Mouse (Mus musculus): ENCODE measurements at regions not wholly inside any gene's neighbourhood (a gene's known extent, or its start where the extent isn't known, plus 50 kb on each side); places are given as distances from the start of the nearest gene placed in this dataset.

- intact Hi-C loops (cut with DNase I) = no loop called here
Observed at GRCm38 (mm10) chr6:100430286-100430685, 143.0 kb upstream of the Rybp start.

GRCm38 (mm10) chr6:100429511-100429910 is 142.2 kb upstream of the Rybp start:
- DNase-seq (ENCODE audit: low spot score in 2 of 2) = peak; percentile 19 to 35
- intact Hi-C loops (cut with DNase I) = no loop called here

More at GRCm38 (mm10) chr6:100430286-100430685, 143.0 kb upstream of the Rybp start:
- DNase-seq (ENCODE audit: low spot score in 2 of 2) = no peak

DNA sequence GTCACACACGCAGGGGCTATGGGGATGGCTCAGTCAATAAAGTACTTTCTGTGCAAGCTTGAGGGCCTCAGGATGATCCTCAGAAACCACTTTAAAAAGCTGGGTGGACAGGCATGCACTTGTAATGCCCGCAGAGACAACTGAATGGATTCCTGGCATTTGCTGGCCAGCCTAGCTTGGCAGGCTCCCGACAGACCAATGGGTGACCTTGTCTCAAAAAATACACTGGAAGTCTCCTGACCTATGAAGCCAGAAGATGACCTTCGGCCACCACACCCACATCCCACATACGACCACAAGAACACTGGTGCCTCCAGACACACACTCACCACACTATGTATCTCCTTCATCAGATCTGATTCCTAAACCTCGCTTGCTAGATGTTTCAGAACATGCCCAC is 141.5 kb upstream of the Rybp start:
- intact Hi-C loops (cut with DNase I) = no loop called here
- no peak for DNase-seq (ENCODE audit: low spot score in 2 of 2)

- DNase-seq (ENCODE audit: low spot score in 2 of 2) = no peak
- intact Hi-C loops (cut with DNase I) = no loop called here
Observed at GRCm38 (mm10) chr6:100425551-100425950, 138.3 kb upstream of the Rybp start.

DNA sequence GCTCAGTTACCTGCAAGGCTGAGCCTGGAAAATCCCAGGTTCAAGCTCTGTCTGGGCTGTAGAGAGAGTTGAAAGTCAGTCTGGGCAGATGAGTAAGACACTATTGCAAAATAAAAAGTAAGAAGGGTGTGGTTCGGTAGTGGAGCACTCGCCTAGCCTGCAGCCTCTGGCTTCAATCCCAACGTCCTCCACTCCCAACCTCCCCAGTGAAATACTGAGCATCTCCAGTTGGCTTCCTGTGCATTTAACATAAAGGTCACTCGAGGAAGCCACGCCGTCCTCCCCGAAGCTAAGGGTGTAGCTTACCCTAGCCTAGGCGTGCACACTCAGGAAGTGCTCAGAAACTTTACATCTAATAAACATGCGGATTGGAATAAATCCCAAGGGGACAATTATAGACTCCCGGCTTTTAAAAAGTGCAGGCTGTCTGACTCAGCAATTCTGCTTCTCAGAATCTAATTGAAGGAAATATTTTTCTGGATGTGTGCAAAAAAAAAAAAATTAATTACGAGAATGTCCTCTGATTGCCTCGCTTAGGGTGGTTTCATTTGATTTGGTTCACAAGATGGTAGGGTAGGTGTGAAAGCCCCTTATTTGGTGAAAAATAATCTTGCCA is 137.6 kb upstream of the Rybp start:
- DNase-seq (ENCODE audit: low spot score in 2 of 2) = no peak
- intact Hi-C loops (cut with DNase I) = no loop called here

DNA sequence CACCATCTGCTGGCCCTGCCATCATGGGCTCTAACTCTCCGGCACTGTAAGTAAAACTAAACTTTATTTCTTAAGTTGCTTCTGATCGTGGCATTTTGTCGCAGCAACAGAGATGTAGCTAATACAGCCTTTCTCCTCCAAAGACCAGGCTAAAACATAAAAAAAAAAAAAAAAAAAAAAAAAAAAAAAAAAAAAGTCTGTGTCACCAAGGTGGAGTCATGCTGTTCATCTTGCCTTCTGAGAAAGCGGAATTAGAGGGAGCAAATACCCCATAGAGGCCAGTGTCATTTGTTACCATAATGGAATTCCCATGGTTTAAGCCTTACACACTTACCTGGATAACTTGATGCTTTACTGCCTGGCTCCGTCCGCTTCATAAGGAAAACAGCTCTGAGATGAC is 136.9 kb upstream of the Rybp start:
- no peak for DNase-seq (ENCODE audit: low spot score in 2 of 2)
- intact Hi-C loops (cut with DNase I) = no loop called here

DNA sequence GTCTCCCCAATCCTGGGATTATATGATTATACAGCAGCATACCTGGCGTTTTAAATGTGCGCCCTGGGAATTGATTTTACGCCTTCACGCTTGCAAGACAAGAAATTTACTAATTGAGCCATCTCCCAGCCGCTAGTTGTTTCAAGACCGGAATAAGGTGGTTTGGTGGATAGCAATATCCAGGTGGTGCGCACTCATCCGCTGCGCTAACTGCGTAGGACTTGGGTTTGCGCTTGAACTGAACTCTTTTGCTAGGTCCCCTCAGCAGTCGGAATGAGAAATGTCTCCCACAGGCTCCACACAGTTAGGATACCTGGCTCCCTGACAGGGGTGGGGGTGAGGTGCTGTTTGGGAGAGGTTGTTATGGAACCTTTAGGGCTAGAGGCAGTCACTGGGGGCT is 136.4 kb upstream of the Rybp start:
- no peak for DNase-seq (ENCODE audit: low spot score in 2 of 2)
- intact Hi-C loops (cut with DNase I) = no loop called here

DNA sequence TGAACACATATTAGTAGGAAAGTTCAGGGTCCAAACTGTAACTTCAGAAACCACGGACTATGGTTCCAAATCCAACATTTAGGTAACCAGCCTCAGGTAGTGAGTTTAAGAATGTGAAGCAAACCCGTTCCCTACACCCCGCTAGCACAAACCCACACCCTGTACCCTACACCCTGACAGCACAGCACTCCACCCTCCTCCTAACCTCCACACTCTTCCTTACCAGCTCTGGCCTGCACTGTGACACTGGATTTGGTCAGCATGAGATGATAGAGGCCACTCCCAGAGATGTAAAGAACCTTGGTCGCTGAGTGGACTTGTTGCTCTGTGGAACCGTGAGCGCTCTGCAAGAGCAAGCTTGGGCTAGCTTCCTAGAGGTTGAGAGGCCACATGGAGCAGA is 135.3 kb upstream of the Rybp start:
- no peak for DNase-seq (ENCODE audit: low spot score in 2 of 2)
- intact Hi-C loops (cut with DNase I) = no loop called here

- DNase-seq (ENCODE audit: low spot score in 2 of 2) = no peak
- intact Hi-C loops (cut with DNase I) = no loop called here
Observed at GRCm38 (mm10) chr6:100421706-100422578, 134.7 kb upstream of the Rybp start.

- intact Hi-C loops (cut with DNase I) = no loop called here
- no peak for DNase-seq (ENCODE audit: low spot score in 2 of 2)
Observed at GRCm38 (mm10) chr6:100420602-100421001, 133.3 kb upstream of the Rybp start.

DNA sequence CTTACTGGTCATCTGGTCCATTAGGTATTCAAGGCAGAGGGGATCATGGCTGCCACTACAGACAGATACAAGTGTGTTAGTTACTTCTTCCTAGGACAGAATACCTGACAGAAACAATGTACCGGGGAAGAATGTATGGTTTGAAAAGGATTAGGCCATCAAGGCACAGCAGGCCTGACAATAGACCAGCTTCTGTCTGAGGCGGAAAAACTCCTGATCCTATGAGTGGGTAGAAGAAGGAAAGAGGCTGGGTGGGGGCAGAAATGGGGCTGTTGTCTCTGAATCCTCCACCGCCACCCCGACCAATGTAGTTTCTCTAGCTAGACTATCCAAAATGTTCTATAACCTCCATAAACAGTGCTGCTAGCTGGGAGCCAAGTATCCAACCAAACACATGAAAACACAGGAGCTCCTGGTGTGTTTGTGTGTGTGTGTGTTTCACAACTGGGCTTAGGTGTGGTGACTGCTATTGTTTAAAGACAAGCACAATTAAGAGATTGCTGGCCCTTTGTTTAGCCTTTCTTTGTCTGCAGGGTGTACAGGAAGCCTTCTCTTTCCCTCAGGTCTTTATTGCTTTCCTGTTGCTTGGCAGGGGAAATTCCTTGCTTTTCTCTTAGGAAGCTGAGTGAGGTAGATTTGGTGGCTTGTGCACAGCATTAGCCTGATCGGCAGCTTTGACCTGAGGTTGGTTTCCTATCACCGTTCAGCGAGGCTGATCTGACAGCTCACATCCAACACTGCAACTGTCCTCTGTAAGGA is 132.7 kb upstream of the Rybp start:
- no peak for DNase-seq (ENCODE audit: low spot score in 2 of 2)
- intact Hi-C loops (cut with DNase I) = no loop called here

- no peak for DNase-seq (ENCODE audit: low spot score in 2 of 2)
- intact Hi-C loops (cut with DNase I) = no loop called here
Observed at GRCm38 (mm10) chr6:100416046-100416445, 128.8 kb upstream of the Rybp start.

DNA sequence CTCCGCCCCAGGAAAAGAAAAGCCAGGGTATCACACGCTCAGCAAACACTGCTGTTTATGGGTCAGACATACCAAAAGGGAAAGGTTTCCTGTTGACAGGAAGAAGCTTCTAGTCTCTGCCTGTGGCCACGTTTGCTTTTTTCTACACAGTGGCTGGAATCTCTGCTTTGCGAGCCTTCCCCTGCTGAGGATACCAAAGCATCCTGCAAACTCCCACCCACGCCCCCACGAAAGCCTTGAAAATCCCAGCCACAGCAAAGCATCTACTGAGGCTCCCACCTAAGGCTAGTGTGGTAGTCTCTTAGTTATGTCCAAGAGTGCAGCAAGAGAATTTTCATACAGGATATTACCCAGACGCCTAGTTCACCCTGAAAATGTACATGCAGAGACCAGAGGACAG is 128.2 kb upstream of the Rybp start:
- intact Hi-C loops (cut with DNase I) = no loop called here
- no peak for DNase-seq (ENCODE audit: low spot score in 2 of 2)

- intact Hi-C loops (cut with DNase I) = no loop called here
- no peak for DNase-seq (ENCODE audit: low spot score in 2 of 2)
Observed at GRCm38 (mm10) chr6:100414836-100415235, 127.6 kb upstream of the Rybp start.

DNA sequence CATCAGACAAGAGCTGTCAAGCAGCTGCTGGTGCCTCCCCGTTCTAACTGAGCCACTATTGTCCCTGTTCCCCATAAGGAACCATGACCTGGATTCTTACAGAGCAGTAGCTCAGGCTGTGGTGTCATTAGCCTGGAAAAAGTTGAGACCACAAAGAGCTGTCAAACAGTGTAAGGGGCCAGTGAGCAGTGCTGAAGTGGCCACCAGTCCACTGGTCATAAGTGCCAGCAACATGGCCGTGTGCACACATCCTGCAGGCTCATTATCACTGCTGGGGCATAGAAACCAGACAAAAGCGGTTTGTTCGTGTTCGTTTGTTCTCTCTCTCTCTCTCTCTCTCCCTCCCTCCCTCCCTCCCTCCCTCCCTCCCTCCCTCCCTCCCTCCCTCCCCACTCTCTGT is 125.2 kb upstream of the Rybp start:
- intact Hi-C loops (cut with DNase I) = no loop called here
- DNase-seq (ENCODE audit: low spot score in 2 of 2) = no peak

- intact Hi-C loops (cut with DNase I) = no loop called here
- DNase-seq (ENCODE audit: low spot score in 2 of 2) = no peak
Observed at GRCm38 (mm10) chr6:100411968-100412367, 124.7 kb upstream of the Rybp start.

DNA sequence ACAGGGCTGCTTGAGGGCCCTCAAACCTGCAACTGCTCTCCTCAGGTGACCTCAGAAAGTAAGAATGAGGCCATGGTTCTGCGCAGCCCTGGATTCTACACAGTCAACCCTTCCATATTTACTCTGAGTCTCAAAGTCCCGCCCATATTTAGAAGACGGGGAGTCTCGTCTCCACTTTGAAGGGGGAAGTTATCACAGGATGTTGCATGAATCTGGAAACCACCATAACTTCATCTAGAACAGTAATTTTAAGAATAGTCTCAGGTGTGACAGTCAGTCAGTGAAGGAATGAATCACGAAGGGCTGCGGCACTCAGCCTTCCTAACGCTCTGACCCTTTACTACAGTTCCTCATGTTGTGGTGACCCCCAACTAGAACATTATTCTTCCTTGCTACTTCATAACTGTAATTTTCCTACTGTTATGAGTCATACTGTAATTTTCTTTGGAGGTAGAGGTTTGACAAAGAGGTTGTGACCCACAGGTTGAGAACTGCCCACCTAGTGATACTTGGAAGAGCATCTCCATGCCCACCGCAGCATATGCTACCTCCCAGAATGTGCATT is 122.9 kb upstream of the Rybp start:
- intact Hi-C loops (cut with DNase I) = no loop called here

DNA sequence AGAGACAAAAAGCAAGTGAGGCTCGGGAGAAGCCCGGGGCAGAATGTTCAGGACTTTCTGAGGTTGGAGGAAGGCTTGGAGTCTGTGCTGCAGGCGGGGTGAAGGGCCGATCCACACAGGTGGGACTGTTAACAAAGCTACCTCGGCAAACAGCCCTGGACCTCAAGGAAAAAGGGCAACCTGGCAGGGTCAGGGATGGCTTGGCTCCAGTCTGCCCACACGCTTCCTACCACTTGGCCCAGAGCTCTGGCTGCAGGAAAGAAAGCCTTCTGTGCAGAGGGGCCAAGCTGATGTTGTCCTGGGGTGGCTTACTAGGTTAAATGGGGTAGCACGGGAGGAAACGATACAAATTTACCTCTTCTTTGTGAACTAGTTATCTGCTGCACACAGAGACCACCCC is 121.5 kb upstream of the Rybp start:
- DNase-seq (ENCODE audit: low spot score in 2 of 2) = no peak
- intact Hi-C loops (cut with DNase I) = no loop called here

More for the DNA sequence above, 122.9 kb upstream of the Rybp start:
- DNase-seq (ENCODE audit: low spot score in 2 of 2) = no peak

GRCm38 (mm10) chr6:100406504-100406903 is 119.2 kb upstream of the Rybp start:
- DNase-seq (ENCODE audit: low spot score in 2 of 2) = no peak
- intact Hi-C loops (cut with DNase I) = no loop called here

DNA sequence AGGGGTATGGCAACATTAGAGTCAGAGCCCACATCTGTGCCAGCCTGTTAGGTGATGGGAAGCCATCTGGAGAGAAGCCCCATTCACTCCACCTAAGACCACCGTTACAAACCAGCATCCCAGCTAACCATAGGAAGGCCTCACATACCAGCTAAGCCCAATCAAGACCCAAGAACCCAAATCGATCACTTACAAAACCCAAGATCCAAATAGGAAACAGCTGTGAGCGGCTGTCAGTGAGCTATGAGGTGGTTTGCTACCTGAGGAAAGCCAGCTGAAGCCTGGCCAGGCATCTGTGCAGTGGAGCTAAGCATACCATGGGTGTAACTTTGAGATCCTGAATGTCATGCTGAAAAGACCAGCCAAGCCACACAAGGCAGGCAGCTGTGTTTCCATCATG is 116.9 kb upstream of the Rybp start:
- intact Hi-C loops (cut with DNase I) = no loop called here
- DNase-seq (ENCODE audit: low spot score in 2 of 2) = no peak

Measured in left cerebral cortex, postnatal 36 days (tissue).